Mouse (Mus musculus): ENCODE data around the gene Iqgap2. TPM values are rescaled to one million over a fixed set of nuclear protein-coding genes. Genes with fewer than 3 reads are reported as not detected.
A peak's percentile ranks its signal among the peaks of the same experiment; 100 is the strongest.

Gene Iqgap2
- polyA plus RNA-seq, 1 experiment, result 2.8 TPM

DNA sequence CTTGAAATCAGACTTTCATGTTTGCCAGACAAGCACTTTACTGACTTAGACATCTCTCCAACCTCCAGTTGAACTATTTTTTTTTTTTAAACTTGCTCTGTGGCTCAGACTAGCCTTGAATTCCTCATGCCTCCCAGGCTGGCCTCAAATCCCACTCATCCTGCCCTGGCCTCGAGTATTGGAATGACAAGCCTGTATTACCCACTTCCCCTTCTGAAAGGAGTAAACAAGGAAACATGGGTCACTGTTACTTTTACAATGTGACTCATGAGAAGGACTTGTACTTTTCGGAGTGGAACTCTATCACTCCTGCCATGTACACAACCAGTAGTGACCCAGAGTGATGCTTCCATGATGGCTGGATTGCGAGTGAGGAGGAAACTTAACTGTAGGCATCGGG is 3.6 kb downstream of the Iqgap2 start:
- Histone ChIP-seq H3K36me3 (replicated peaks; ENCODE audit: low read length) (no peaks in the 10 kb centered on the region), H3K4me1 (peaks cover 64% of the 10 kb centered on the region), H3K27me3 (replicated peaks) (peaks cover 58% of the 10 kb centered on the region), H3K4me3 (replicated peaks) (peak overlapping the region; percentile 50), H3K9me3 (no peaks in the 10 kb centered on the region)
- TF ChIP-seq FLI1 (IDR thresholded peaks at IDR 0.05; ENCODE audit: low read length), result no peak

DNA sequence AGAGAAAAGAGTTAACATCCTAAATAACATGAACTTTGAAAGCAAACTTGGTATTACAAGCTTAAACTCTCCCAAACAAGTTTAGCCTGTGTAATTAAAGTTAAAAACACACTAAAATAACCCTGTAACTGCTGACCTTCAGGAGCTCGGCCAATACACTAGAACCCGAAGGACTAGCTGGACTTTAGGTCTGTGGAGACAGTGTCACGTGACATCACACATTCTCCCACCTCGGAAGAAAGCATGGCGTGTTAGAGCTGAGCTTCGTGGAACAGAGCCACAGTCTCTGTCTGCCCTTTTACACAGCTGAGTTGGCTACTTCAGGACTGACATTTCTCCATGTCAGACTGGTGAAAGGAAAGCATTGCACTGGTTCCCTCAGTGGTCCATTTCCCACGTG is 4.3 kb downstream of the Iqgap2 start:
- Histone ChIP-seq H3K9me3 (no peaks in the 10 kb centered on the region), H3K4me3 (replicated peaks) (no peak overlapping the region), H3K36me3 (replicated peaks; ENCODE audit: low read length) (no peaks in the 10 kb centered on the region), H3K27me3 (replicated peaks) (peaks cover 50% of the 10 kb centered on the region), H3K4me1 (peaks cover 59% of the 10 kb centered on the region)
- TF ChIP-seq GATA1 (IDR thresholded peaks at IDR 0.05; ENCODE audit: borderline replicate concordance, low read length) (no peak), FLI1 (IDR thresholded peaks at IDR 0.05; ENCODE audit: low read length) (no peak)

DNA sequence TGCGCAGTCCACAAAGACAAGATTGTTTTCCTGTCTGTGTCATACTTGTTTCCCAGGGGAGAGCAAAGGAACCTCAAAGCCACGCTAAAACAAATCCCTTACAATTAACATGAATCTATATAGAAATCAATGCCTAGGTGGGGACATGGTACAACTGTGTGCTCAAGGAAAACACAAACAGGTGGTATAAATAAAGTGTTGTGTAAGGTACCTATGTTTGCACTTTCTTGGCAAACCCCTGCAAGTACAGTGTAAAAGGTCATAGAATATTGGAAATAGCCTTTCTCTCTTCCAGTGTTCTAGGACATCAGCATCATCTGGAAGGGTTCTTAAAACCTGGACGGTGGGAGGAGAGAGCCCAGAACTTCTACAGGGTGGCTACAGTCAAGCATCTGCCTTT is 7.3 kb downstream of the Iqgap2 start:
- no peak for TF ChIP-seq FLI1 (IDR thresholded peaks at IDR 0.05; ENCODE audit: low read length)
- H3K4me1 ChIP-seq, result peaks cover 34% of the 10 kb centered on the region
- H3K27me3 ChIP-seq (replicated peaks), result peaks cover 29% of the 10 kb centered on the region
- H3K36me3 ChIP-seq (replicated peaks; ENCODE audit: low read length), result no peaks in the 10 kb centered on the region
- H3K4me3 ChIP-seq (replicated peaks), result no peak overlapping the region
- no peaks in the 10 kb centered on the region for H3K9me3 ChIP-seq

DNA sequence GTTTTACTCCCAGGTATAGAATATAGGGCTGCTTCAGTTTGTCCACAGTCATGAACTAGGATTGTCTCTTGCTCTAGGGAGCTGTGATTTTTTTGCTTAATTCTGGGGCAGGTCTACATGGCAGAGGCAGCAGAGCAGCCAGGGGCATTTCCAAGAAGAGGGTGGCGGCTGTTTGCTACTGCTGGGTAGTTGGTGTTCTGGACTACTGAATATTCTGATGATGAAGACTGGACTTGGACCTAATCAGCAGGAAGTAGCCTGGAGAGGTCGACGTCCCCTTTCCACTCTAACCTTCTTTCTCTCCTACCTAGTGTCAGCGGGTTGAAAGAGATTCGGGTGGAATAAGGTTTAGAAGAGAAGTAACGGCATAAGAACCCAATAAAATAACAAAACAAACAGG is 9.7 kb downstream of the Iqgap2 start:
- H3K9me3 ChIP-seq, result no peaks in the 10 kb centered on the region
- no peaks in the 10 kb centered on the region for H3K36me3 ChIP-seq (replicated peaks; ENCODE audit: low read length)
- H3K27me3 ChIP-seq (replicated peaks), result peaks cover 21% of the 10 kb centered on the region
- no peak overlapping the region for H3K4me3 ChIP-seq (replicated peaks)
- peaks cover 17% of the 10 kb centered on the region for H3K4me1 ChIP-seq
- TF ChIP-seq GATA1 (IDR thresholded peaks at IDR 0.05; ENCODE audit: borderline replicate concordance, low read length) (no peak), FLI1 (IDR thresholded peaks at IDR 0.05; ENCODE audit: low read length) (no peak)

DNA sequence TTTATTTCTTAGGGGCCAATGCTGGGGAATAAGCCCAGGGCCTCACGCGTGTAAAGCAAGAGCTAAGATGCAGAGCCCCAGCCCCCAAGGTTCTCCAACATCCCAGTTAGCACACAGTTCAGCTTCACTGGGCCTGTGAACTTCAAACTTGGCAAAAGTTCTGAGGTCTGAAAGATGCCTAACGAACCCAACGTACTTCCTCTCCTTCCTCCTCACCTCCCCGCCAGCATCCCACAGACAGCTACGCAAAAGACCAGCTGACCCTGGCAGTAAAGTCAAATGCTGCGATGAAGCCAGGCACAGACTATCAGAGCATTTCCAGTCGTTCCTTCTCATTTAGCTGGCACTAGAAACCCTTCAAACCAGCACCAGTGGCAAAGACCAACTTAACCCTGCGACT is 10.3 kb downstream of the Iqgap2 start:
- peaks cover 17% of the 10 kb centered on the region for H3K27me3 ChIP-seq (replicated peaks)
- H3K36me3 ChIP-seq (replicated peaks; ENCODE audit: low read length), result no peaks in the 10 kb centered on the region
- TF ChIP-seq FLI1 (IDR thresholded peaks at IDR 0.05; ENCODE audit: low read length) (no peak), GATA1 (IDR thresholded peaks at IDR 0.05; ENCODE audit: borderline replicate concordance, low read length) (no peak)
- H3K4me1 ChIP-seq, result peaks cover 14% of the 10 kb centered on the region
- H3K9me3 ChIP-seq, result no peaks in the 10 kb centered on the region
- H3K4me3 ChIP-seq (replicated peaks), result no peak overlapping the region

DNA sequence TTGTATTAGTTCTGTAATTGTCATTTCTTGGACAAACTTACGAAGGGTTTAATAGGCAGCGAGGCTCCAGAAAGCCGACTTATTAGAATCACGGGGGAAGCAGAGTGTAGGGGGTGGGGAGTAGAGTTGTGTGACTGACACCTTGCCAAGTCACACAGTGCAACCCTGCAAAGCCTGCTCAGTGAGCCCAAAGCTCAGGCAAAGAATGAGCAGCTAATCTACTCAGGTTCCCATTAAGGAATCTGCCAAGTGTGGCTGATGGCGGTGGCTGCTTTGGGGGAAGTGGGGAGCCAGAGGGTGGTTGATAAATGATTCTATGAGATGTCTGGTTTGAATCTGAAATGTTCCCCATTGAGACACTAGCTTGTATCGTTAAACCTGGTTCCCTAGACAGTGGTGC is 11.1 kb downstream of the Iqgap2 start:
- Histone ChIP-seq H3K4me1 (peaks cover 7% of the 10 kb centered on the region), H3K4me3 (replicated peaks) (no peak overlapping the region), H3K36me3 (replicated peaks; ENCODE audit: low read length) (no peaks in the 10 kb centered on the region), H3K27me3 (replicated peaks) (peaks cover 14% of the 10 kb centered on the region), H3K9me3 (no peaks in the 10 kb centered on the region)
- TF ChIP-seq GATA1 (IDR thresholded peaks at IDR 0.05; ENCODE audit: borderline replicate concordance, low read length), result no peak
- TF ChIP-seq FLI1 (IDR thresholded peaks at IDR 0.05; ENCODE audit: low read length), result no peak

DNA sequence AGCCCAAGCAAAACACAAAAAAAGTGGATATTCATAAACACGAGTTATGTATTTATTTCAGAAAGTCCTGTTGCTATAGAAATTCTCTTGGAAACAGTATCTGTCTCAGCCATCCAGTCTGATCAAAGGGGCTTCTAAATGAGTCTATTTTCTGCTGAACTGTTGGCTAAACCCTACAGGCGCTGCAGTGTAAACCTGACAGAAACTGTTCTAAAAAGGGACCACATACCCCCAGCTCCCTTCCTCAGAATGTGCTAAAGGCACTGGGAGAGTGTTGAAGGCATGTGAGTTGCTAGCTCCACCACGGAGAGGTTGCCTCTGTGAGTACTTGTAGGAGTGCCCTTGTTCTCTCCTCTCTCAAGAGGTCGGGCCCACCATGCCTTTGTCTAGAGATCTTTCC is 19.7 kb downstream of the Iqgap2 start:
- Histone ChIP-seq H3K9me3 (no peaks in the 10 kb centered on the region), H3K36me3 (replicated peaks; ENCODE audit: low read length) (no peaks in the 10 kb centered on the region), H3K4me3 (replicated peaks) (no peak overlapping the region), H3K4me1 (peaks cover 3% of the 10 kb centered on the region; the same call in 1 of the 2 replicates), H3K27me3 (replicated peaks) (peaks cover 4% of the 10 kb centered on the region)
- TF ChIP-seq FLI1 (IDR thresholded peaks at IDR 0.05; ENCODE audit: low read length) (no peak), GATA1 (IDR thresholded peaks at IDR 0.05; ENCODE audit: borderline replicate concordance, low read length) (no peak)

DNA sequence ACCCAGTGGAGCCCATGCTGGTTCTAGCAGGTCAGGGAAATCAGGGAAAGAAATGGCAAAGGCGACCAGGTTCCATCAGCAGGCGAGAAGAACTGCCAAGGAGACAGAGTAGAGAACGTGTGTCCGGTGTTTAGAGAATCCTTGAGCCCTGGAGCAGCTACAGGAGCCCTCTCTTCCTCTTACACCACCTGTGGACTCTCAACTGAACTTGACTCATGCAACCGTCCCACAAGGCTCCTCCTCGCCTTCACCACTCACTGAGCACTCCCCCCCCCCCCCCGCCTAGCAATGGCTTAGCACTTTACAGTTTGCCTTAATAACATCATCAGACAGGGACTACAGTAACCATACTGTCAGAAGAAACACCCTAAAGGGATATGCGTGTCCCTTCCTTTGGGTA is 21.1 kb downstream of the Iqgap2 start:
- Histone ChIP-seq H3K4me3 (replicated peaks) (no peak overlapping the region), H3K27me3 (replicated peaks) (peaks cover 4% of the 10 kb centered on the region), H3K4me1 (peaks cover 3% of the 10 kb centered on the region; the same call in 1 of the 2 replicates), H3K36me3 (replicated peaks; ENCODE audit: low read length) (no peaks in the 10 kb centered on the region), H3K9me3 (no peaks in the 10 kb centered on the region)
- no peak for TF ChIP-seq FLI1 (IDR thresholded peaks at IDR 0.05; ENCODE audit: low read length)
- no peak for TF ChIP-seq GATA1 (IDR thresholded peaks at IDR 0.05; ENCODE audit: borderline replicate concordance, low read length)

DNA sequence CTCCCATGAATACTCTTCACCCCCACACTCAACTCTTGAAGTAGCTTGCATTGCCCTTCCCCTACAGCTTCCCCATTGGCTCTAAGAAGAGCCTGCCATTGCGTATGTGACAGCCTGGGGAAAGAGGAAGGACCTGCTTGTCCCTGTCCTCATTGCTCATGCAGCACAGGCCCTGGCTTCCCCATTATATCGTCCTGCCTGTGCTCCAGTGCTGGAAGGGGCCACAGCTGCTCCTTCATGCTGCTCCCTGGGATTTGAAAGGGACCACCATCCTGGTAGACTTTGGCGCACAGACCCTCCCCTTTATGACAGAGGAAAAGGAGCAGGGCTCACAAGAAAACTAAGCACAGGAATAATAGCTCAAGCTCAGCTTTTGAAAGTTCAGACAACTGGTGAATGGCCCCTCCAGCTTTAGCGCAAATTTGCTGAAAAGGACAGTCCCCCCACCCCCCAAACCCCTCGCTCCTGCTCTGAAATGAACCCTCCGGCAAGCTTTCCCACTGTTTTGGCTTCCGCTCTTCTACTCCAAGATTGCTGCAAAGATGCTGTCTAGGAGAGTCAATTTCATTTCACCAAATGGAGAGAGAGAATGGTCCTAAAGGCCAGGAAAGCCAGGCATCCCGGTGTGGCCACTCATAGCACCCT is 22.7 kb downstream of the Iqgap2 start:
- Histone ChIP-seq H3K9me3 (no peaks in the 10 kb centered on the region), H3K4me3 (replicated peaks) (no peak overlapping the region), H3K27me3 (replicated peaks) (peaks cover 4% of the 10 kb centered on the region), H3K4me1 (peaks cover 3% of the 10 kb centered on the region; the same call in 1 of the 2 replicates), H3K36me3 (replicated peaks; ENCODE audit: low read length) (no peaks in the 10 kb centered on the region)
- no peak for TF ChIP-seq GATA1 (IDR thresholded peaks at IDR 0.05; ENCODE audit: borderline replicate concordance, low read length)
- TF ChIP-seq FLI1 (IDR thresholded peaks at IDR 0.05; ENCODE audit: low read length), result no peak

DNA sequence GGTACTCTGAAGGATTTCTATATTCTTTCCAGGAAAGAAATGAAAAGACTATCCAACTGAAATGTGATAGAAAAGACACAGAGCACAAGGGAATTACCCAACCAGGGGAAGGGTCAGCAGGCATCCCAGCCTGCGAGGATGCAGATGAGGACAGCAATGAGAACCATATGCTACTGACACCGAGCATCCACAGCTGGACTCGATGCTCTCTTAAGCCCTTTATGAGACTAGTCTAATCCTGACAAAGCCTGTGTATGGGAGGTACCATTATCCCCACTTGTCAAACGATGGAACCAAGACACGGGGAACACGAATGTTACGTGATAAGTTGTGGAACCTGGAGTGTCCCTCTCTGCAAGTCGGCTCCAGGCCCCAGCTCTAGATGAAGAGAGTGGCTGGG is 29.5 kb downstream of the Iqgap2 start:
- Histone ChIP-seq H3K9me3 (no peaks in the 10 kb centered on the region), H3K4me3 (replicated peaks) (no peak overlapping the region), H3K4me1 (peaks cover 13% of the 10 kb centered on the region), H3K36me3 (replicated peaks; ENCODE audit: low read length) (no peaks in the 10 kb centered on the region), H3K27me3 (replicated peaks) (peaks cover 3% of the 10 kb centered on the region)
- TF ChIP-seq FLI1 (IDR thresholded peaks at IDR 0.05; ENCODE audit: low read length) (no peak), GATA1 (IDR thresholded peaks at IDR 0.05; ENCODE audit: borderline replicate concordance, low read length) (no peak)

DNA sequence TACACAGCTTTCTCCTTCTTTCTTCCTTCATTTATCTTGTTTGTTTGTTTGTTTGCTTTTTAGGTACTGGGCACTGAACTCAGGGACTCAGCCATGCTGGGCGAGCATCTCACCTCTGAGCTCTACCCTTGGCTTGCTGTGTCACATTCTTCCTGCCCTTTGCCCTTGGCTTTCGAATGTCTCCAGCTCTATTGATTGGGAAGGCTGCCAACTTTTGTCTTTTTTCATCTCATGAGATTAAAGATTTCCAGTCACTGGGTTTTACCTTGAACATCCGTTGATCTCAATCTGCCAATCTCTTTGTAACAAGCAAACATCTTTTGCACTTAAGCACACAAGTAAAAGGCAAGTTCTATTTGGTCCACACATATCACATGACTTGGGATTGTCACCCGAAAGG is 32.5 kb downstream of the Iqgap2 start:
- H3K4me1 ChIP-seq, result peaks cover 17% of the 10 kb centered on the region
- H3K36me3 ChIP-seq (replicated peaks; ENCODE audit: low read length), result no peaks in the 10 kb centered on the region
- H3K27me3 ChIP-seq (replicated peaks), result peaks cover 3% of the 10 kb centered on the region
- no peak overlapping the region for H3K4me3 ChIP-seq (replicated peaks)
- H3K9me3 ChIP-seq, result no peaks in the 10 kb centered on the region
- TF ChIP-seq FLI1 (IDR thresholded peaks at IDR 0.05; ENCODE audit: low read length), result no peak
- TF ChIP-seq GATA1 (IDR thresholded peaks at IDR 0.05; ENCODE audit: borderline replicate concordance, low read length), result no peak

All from megakaryocyte, embryonic 14.5 days (primary cell).